Mouse (Mus musculus) frontal cortex, postnatal 36 days (tissue): ENCODE results near the gene Sdk2.

Source experiments
- DNase-seq, 2 experiments: peaks; one replicate each; pipeline ENCODE4 v3.0.0; 2022; ENCODE audit warnings: low spot score in 2 of 2

Sdk2 gene

GRCm38 (mm10) chr11:113843920-113844319 lies 222.9 kb downstream of the Sdk2 start:
- no peak for DNase-seq

- peak; percentile 13 to 19 for DNase-seq
These were observed 224.0 kb downstream of the Sdk2 start for GRCm38 (mm10) chr11:113842879-113843278.

GRCm38 (mm10) chr11:113831608-113832007 lies 235.2 kb downstream of the Sdk2 start:
- DNase-seq, result no peak

GRCm38 (mm10) chr11:113828081-113828554 lies 238.7 kb downstream of the Sdk2 start:
- DNase-seq, result no peak

GRCm38 (mm10) chr11:113820005-113820404 lies 246.8 kb downstream of the Sdk2 start:
- DNase-seq, result peak in 1 of 2 experiments; percentile 16

- no peak for DNase-seq
These were observed 247.8 kb downstream of the Sdk2 start for GRCm38 (mm10) chr11:113819001-113819400.

- DNase-seq, result no peak
These were observed 249.8 kb downstream of the Sdk2 start for GRCm38 (mm10) chr11:113816971-113817548.

GRCm38 (mm10) chr11:113816439-113816838 lies 250.4 kb downstream of the Sdk2 start:
- DNase-seq, result peak in 1 of 2 experiments; percentile 37

- no peak for DNase-seq
These were observed 255.1 kb downstream of the Sdk2 start for GRCm38 (mm10) chr11:113811546-113812339.

- DNase-seq, result peak; percentile 81 to 90
These were observed 256.0 kb downstream of the Sdk2 start for GRCm38 (mm10) chr11:113810638-113811545.

- DNase-seq, result no peak
These were observed 259.8 kb downstream of the Sdk2 start for GRCm38 (mm10) chr11:113807086-113807485.

- DNase-seq, result peak in 1 of 2 experiments; percentile 39
These were observed 260.3 kb downstream of the Sdk2 start for GRCm38 (mm10) chr11:113806382-113807077.

- no peak for DNase-seq
These were observed 260.9 kb downstream of the Sdk2 start for GRCm38 (mm10) chr11:113805974-113806373.

- no peak for DNase-seq
These were observed 263.4 kb downstream of the Sdk2 start for GRCm38 (mm10) chr11:113803321-113803941.

- DNase-seq, result no peak
These were observed 264.4 kb downstream of the Sdk2 start for GRCm38 (mm10) chr11:113802456-113802855.

- DNase-seq, result no peak
These were observed 266.8 kb downstream of the Sdk2 start for GRCm38 (mm10) chr11:113800026-113800425.

- DNase-seq, result no peak
These were observed 267.8 kb downstream of the Sdk2 start for GRCm38 (mm10) chr11:113799041-113799447.

- DNase-seq, result peak in 1 of 2 experiments; percentile 64
These were observed 268.8 kb downstream of the Sdk2 start for GRCm38 (mm10) chr11:113798011-113798410.

GRCm38 (mm10) chr11:113797014-113797983 lies 269.5 kb downstream of the Sdk2 start:
- DNase-seq, result no peak

GRCm38 (mm10) chr11:113795846-113796245 lies 271.0 kb downstream of the Sdk2 start:
- DNase-seq, result no peak
